Mouse (Mus musculus): Measurements from ENCODE around the gene Iqsec2. TPM values are rescaled to one million over a fixed set of nuclear protein-coding genes. Genes with fewer than 3 reads are reported as not detected.

Gene Iqsec2
- polyA plus RNA-seq, 1 experiment = 11.9 TPM

DNA sequence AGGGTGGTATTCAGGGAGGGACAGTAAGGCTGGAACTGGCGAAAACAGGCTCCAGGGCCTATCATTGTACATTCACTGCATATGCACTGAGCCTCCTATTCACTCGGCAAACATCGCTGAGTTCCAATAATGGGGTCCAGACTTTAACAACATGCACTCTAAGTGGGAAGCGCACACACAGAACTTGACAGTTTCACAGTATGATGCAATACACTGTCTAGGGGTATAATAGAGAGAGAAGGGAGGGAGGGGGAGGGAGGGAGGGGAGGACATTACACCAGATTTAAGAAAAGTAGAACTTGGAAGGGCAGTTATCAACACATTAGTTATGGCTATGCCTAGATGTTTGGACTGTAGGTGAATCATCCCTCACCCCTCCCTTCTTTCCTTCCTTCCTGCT, 59.2 kb downstream of the Iqsec2 start:
- H3K27ac ChIP-seq (ENCODE audit: insufficient read depth, low read length) = peak overlapping the region; percentile 14; the same call in 1 of the 2 replicates
- no peak for TF ChIP-seq POLR2A (IDR thresholded peaks at IDR 0.05; ENCODE audit: low read depth, low read length)
- TF ChIP-seq CTCF (IDR thresholded peaks at IDR 0.05; ENCODE audit: borderline replicate concordance, insufficient read depth, low read length) = no peak
- H3K4me1 ChIP-seq (ENCODE audit: control insufficient read depth, insufficient read depth, low read length) = no peaks in the 10 kb centered on the region; the same call in 1 of the 2 replicates
- H3K4me3 ChIP-seq (ENCODE audit: insufficient read depth, low read length) = no peak overlapping the region

DNA sequence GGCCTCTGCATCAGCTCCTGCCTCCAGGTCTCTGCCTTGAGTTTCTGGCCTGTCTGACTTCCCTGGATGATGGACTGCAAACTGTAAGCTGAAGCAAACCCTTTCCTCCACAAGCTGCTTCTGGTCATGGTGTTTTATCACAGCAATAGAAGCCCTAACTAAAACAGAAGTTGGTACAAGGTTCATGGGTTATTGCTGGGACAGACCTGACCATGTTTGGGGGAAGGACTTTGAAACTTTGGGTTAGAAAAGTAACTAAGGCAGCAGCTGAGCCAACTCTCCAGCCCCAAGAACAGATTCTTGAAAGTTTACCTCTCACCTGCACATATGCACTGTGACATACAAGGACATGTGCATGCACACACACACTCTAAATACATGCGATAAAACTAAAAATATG, 61.4 kb downstream of the Iqsec2 start:
- H3K27ac ChIP-seq (ENCODE audit: insufficient read depth, low read length) = no peak overlapping the region
- no peak for TF ChIP-seq CTCF (IDR thresholded peaks at IDR 0.05; ENCODE audit: borderline replicate concordance, insufficient read depth, low read length)
- TF ChIP-seq POLR2A (IDR thresholded peaks at IDR 0.05; ENCODE audit: low read depth, low read length) = no peak
- H3K4me3 ChIP-seq (ENCODE audit: insufficient read depth, low read length) = no peak overlapping the region
- H3K4me1 ChIP-seq (ENCODE audit: control insufficient read depth, insufficient read depth, low read length) = no peaks in the 10 kb centered on the region; the same call in none of the 2 replicates

DNA sequence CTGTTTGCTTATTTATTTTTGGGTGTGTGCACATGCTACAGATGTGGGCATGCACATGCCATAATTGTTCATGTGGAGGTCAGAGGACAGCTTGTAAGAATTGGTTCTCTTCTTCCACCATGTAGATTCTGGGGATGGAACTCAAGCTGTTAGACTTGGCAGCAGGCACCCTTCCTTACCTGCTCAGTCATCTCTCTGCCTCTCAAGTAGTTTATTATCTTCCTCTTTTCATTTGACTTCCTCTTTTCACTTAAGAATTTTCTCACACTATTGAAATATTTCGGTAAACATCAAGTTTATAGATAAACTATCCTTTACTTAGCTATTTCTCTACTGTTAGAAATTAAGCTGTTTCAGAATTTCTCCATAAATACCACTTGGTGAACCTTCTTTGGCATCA, 70.6 kb downstream of the Iqsec2 start:
- no peak for TF ChIP-seq CTCF (IDR thresholded peaks at IDR 0.05; ENCODE audit: borderline replicate concordance, insufficient read depth, low read length)
- no peak for TF ChIP-seq POLR2A (IDR thresholded peaks at IDR 0.05; ENCODE audit: low read depth, low read length)
- H3K27ac ChIP-seq (ENCODE audit: insufficient read depth, low read length) = no peak overlapping the region
- no peak overlapping the region for H3K4me3 ChIP-seq (ENCODE audit: insufficient read depth, low read length)
- H3K4me1 ChIP-seq (ENCODE audit: control insufficient read depth, insufficient read depth, low read length) = no peaks in the 10 kb centered on the region; the same call in 1 of the 2 replicates

DNA sequence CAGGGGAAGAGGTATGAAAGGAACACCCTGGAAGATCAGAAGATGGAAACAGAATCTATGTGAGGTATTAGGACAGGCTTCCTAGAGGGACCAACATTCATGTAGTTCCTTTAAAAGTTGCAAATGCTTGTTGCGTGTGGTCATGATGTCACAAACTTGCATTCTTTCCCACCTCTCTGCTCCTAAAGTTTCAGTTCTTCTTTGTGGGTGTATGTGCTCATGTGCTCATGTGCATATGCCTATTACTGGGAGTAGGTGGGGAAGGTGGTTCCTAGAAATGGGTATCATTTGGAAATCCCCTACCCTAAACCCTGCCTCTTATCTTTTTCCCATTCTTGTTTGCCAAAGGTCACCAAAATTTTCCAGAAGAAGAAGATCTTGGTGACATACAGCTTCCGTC, 74.5 kb downstream of the Iqsec2 start:
- Histone ChIP-seq H3K4me3 (ENCODE audit: insufficient read depth, low read length) (no peak overlapping the region), H3K4me1 (ENCODE audit: control insufficient read depth, insufficient read depth, low read length) (no peaks in the 10 kb centered on the region), H3K27ac (ENCODE audit: insufficient read depth, low read length) (no peak overlapping the region)
- no peak for TF ChIP-seq POLR2A (IDR thresholded peaks at IDR 0.05; ENCODE audit: low read depth, low read length)
- no peak for TF ChIP-seq CTCF (IDR thresholded peaks at IDR 0.05; ENCODE audit: borderline replicate concordance, insufficient read depth, low read length)

DNA sequence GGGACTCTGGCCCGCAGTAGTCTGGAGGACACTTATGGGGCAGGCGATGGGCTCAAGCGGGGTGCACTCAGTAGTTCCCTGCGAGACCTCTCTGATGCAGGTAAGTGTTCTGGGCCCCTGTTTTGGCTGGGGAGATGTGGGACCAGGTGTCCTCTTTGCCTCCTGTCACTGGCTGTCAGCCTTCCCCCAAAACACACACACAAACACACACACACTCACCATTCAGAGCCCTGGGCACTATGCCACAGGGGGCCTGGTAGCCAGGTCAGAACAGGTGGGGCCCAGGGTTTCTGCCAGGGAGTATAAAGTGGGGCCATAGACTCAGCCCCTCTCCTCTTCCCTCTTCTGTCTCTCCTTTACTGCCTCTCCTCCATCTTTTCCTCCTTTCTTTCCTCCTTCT, 77.7 kb downstream of the Iqsec2 start:
- TF ChIP-seq CTCF (IDR thresholded peaks at IDR 0.05; ENCODE audit: borderline replicate concordance, insufficient read depth, low read length) = no peak
- no peak for TF ChIP-seq POLR2A (IDR thresholded peaks at IDR 0.05; ENCODE audit: low read depth, low read length)
- Histone ChIP-seq H3K4me1 (ENCODE audit: control insufficient read depth, insufficient read depth, low read length) (no peaks in the 10 kb centered on the region), H3K4me3 (ENCODE audit: insufficient read depth, low read length) (no peak overlapping the region), H3K27ac (ENCODE audit: insufficient read depth, low read length) (no peak overlapping the region)

DNA sequence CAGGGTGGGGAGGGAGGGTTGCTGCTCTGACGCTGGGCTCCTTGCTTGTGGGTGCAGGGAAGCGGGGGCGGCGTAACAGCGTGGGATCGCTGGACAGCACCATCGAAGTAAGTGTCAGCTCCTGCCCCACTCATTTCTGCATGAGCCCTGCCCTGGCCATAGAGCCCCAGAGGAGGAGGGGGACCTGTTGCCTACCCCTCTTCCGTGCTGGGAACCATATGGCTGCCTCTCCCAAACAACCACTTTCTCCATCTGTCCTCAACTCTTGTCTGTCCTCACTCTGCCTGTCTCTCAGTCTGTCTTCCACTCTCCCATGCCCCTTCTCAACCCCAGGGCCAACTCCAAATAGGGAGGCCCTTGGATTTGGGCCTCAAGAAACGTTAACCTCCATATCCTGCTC, 78.2 kb downstream of the Iqsec2 start:
- H3K4me1 ChIP-seq (ENCODE audit: control insufficient read depth, insufficient read depth, low read length) = no peaks in the 10 kb centered on the region
- no peak overlapping the region for H3K27ac ChIP-seq (ENCODE audit: insufficient read depth, low read length)
- no peak overlapping the region for H3K4me3 ChIP-seq (ENCODE audit: insufficient read depth, low read length)
- TF ChIP-seq CTCF (IDR thresholded peaks at IDR 0.05; ENCODE audit: borderline replicate concordance, insufficient read depth, low read length) (no peak), POLR2A (IDR thresholded peaks at IDR 0.05; ENCODE audit: low read depth, low read length) (no peak)

DNA sequence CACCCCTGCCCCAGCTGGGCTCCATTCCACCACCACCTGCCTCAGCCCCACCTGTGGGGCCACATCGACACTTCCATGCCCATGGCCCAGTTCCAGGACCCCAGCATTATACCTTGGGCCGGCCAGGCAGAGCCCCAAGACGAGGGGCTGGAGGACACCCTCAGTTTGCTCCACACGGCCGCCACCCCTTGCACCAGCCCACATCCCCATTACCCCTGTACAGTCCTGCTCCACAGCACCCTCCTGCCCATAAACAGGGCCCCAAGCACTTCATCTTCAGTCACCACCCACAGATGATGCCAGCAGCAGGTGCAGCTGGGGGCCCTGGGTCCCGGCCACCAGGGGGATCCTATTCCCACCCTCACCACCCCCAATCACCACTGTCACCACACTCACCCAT, 79.2 kb downstream of the Iqsec2 start:
- Histone ChIP-seq H3K4me1 (ENCODE audit: control insufficient read depth, insufficient read depth, low read length) (no peaks in the 10 kb centered on the region), H3K4me3 (ENCODE audit: insufficient read depth, low read length) (no peak overlapping the region), H3K27ac (ENCODE audit: insufficient read depth, low read length) (no peak overlapping the region)
- no peak for TF ChIP-seq POLR2A (IDR thresholded peaks at IDR 0.05; ENCODE audit: low read depth, low read length)
- TF ChIP-seq CTCF (IDR thresholded peaks at IDR 0.05; ENCODE audit: borderline replicate concordance, insufficient read depth, low read length) = no peak

DNA sequence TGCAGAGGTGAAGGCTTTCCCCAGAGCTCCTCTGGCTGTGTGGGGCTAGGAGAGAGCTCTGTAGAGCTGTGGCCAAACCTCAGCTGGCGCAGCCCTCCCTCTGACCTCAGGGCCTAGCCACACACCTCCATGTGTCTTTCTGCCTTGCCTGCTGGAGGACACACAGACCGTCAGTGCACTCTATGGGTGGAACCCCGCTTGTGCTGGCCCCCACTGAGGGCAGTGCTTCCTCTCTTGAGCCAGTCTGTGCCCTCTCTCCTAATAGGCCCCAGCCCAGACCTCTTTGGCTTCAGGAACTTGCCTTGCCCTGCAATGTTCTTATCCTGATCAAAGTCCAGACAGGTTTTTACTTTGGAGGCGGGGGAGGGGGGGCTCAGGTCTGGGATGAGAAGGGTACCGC, 80.2 kb downstream of the Iqsec2 start:
- TF ChIP-seq CTCF (IDR thresholded peaks at IDR 0.05; ENCODE audit: borderline replicate concordance, insufficient read depth, low read length) = no peak

DNA sequence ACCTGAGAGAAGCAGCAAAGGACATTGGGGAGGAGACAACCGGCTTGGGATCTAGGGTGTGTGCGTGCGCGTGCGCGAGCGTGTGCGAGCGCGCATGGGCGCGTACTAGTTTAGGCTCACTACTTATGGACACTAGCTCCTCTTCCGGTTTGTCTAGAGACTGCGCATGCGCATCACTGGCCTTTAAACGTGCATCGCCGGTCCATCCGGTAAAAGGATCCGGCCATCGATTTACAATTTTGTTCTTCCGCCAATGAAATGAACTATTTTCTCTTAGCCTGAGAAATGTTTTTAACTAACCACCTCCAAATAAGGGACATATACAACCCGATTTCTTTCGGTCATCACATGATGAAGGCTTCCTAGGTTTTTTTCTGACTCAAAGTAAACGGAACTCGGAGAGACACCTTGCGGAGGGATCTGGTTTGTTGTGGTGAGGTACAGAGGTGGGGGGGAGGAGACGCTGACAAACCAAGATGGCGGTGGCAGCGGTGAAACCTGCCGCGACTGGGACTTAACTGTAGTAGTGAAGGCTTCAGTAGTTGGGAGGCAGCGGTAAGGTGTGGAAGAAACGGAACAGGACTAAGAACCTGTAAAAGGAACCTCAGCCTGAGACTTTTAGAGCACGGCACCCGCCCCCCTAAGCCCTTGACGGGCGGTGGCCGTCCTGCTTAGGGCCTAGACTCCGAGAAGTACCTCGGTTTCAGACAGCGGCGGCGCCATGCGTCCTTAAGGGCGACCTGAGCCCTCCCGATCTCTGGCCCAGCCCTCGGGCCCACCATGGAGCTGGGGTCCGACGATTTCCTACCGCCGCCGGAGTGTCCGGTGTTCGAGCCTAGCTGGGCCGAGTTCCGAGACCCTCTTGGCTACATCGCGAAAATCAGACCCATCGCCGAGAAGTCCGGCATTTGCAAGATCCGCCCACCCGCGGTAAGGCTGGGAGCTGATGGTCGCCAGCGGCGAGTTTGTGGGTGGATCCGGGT, 89.0 kb downstream of the Iqsec2 start, which contains the start of gene Kdm5c:
Kdm5c (plus strand) TSS at position 240 of the 983 bp plus-strand sequence.
- Histone ChIP-seq H3K4me3 (ENCODE audit: insufficient read depth, low read length) (peak within 1 kb of the TSS; percentile 88), H3K4me1 (ENCODE audit: control insufficient read depth, insufficient read depth, low read length) (no peaks in the 10 kb centered on the region), H3K27ac (ENCODE audit: insufficient read depth, low read length) (peak within 1 kb of the TSS; percentile 74)
- TF ChIP-seq POLR2A (IDR thresholded peaks at IDR 0.05; ENCODE audit: low read depth, low read length) (peak; percentile 91), CTCF (IDR thresholded peaks at IDR 0.05; ENCODE audit: borderline replicate concordance, insufficient read depth, low read length) (no peak)

More for the DNA sequence above, 80.2 kb downstream of the Iqsec2 start:
- Histone ChIP-seq H3K4me3 (ENCODE audit: insufficient read depth, low read length) (no peak overlapping the region), H3K4me1 (ENCODE audit: control insufficient read depth, insufficient read depth, low read length) (no peaks in the 10 kb centered on the region), H3K27ac (ENCODE audit: insufficient read depth, low read length) (no peak overlapping the region)

DNA sequence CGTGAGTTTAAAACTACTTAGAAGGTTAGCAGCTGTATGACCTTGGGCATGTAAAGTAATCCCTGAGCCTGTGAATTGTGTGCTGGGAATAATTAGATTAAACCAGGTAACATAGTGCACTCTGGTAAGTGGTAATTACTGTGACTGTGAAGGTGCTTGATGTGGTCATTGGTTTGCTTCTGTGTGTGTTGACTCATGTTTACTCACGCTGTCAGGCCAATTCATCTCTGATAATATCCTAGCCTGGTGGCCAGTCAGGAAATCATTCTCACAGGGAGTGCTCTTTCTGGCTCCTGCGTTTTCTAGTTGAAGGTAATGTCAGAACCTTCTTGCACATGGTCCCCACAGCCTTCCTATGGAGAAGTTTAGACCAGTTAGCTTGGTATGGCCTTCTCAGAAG, 90.1 kb downstream of the Iqsec2 start:
- H3K4me1 ChIP-seq (ENCODE audit: control insufficient read depth, insufficient read depth, low read length) = no peaks in the 10 kb centered on the region
- TF ChIP-seq CTCF (IDR thresholded peaks at IDR 0.05; ENCODE audit: borderline replicate concordance, insufficient read depth, low read length) (no peak), POLR2A (IDR thresholded peaks at IDR 0.05; ENCODE audit: low read depth, low read length) (no peak)
- H3K4me3 ChIP-seq (ENCODE audit: insufficient read depth, low read length) = peak overlapping the region; percentile 88
- H3K27ac ChIP-seq (ENCODE audit: insufficient read depth, low read length) = no peak overlapping the region; the same call in 1 of the 2 replicates
